Mouse (Mus musculus) brain, embryonic 18.5 days (tissue): Measurements from ENCODE around the gene Gm8677.
"Not testable (repeated sequence)": the region's sequence is repeated elsewhere in the genome, so short reads cannot be mapped to it uniquely, and the experiment has no call there.

ENCODE experiments used
- DNase-seq: peaks from one replicate; pipeline ENCODE4 v3.0.0-alpha.2; 2012; ENCODE audit warnings: low read depth, low spot score

The Gm8677 gene

DNA sequence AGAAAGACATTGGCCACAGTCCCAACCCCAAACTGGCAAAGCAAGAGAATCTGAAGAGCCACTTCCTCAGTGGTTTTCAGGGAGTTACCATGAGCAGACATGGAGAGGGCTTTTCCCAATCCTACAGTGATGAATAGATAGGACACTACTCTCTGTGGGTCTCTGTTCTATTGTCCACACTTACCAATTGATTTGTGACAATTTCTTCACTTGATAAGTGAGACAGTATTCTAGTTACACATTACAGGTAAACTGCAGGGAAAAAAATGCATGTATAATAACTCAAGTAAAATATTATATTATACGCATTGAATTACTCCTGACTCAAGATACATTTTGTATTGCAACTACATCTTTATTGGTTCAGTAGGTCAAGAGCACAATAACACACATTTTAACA lies at the start of gene Gm8677:
Gene Gm8677, minus strand, starts transcription at position 101 of the 400 bp plus-strand sequence.
- not testable (repeated sequence) for DNase-seq

DNA sequence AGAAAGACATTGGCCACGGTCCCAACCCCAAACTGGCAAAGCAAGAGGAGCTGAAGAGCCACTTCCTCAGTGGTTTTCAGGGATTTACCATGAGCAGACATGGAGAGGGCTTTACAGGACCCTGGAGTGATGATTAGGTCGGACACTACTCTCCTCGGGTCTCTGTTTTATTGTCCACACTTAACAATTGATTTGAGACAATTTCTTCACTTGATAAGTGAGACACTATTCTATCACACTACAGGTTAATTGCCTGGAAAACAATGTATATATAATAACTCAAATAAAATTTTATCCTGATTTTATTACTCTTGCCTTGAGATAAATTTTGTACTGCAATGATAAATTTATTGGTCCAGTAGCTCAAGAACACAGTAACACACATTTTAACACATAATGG lies 30.6 kb upstream of the Gm8677 start, which contains the start of gene Gm4201:
Gene Gm4201, minus strand, starts transcription at position 101 of the 400 bp plus-strand sequence.
- DNase-seq: not testable (repeated sequence)

DNA sequence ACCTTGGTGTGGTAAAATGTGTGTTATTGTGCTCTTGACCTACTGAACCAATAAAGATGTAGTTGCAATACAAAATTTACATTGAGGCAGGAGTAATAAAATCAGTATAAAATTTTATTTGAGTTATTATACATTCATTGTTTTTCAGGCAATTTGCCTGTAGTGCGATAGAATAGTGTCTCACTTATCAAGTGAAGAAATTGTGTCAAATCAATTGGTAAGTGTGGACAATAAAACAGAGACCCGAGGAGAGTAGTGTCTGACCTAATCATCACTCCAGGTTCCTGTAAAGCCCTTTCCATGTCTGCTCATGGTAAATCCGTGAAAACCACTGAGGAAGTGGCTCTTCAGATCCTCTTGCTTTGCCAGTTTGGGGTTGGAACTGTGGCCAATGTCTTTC lies 12.0 kb downstream of the Gm8677 start, which contains the start of gene Vmn1r152:
Gene Vmn1r152, plus strand, starts transcription at position 301 of the 400 bp plus-strand sequence.
- not testable (repeated sequence) for DNase-seq

- not testable (repeated sequence) for DNase-seq
Measured at GRCm38 (mm10) chr7:22499578-22499977, 35.1 kb downstream of the Gm8677 start, which contains the start of gene Vmn1r151. Gene Vmn1r151 (minus strand): TSS chr7:22499678.
